Mouse (Mus musculus) liver, postnatal 0 days (tissue): Measurements from ENCODE around the gene Kcnip1.

Experiments
- CTCF ChIP-seq: sonication (generic); IDR thresholded peaks from 2 replicates; pipeline ENCODE4 v1.5.1; 2016; ENCODE audit warnings: antibody characterized with exemption, low read depth
- EP300 ChIP-seq: IDR thresholded peaks from 2 replicates; pipeline ENCODE4 v1.6.1; 2016; ENCODE audit warnings: antibody characterized with exemption, low read depth, mild to moderate bottlenecking

DNA sequence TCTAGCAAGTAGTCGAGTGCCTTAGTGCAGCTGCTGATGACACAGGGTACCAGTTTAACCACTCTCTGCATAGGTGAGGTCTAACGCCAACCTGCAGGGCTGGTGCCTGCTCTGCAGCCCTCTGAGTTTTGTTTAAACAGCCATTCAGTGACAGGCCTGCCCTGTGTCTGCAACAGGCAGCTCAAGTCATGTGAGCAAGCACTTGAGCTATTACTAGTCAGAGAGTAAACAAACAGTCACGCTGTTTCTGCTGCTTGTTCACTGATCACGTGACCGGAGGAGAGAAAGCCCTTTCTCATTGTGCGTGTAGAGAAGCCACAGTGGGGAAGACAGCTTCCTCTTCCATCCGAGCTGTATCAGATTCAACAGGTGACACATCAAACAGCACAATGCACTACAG lies 248.5 kb downstream of the Kcnip1 start:
- TF ChIP-seq CTCF: no peak
- TF ChIP-seq EP300: no peak
